Mouse (Mus musculus): Measurements from ENCODE around the gene Herc1.

Gene Herc1

DNA sequence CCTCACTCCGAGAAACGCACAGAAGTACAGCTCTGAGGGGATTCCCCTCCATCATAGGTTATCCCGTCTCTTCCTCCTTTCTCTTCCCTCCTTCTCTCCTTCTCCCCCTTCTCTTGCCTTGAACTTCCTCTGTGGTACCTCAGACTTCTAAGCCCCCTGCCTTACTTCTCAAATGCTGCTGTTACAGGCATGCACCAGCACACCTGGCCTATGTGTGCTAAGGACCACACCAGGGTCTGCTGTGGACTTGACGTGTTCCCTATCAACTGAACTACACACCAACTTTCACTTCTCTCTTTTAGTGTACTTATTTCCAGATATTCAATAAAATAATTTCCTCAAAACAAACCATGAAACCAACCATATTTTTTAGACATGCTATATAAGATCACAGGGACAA, 192.5 kb downstream of the Herc1 start:
- no peak for DNase-seq
